Mouse (Mus musculus) retina, postnatal 1 day (tissue): ENCODE data around the gene Gm20449.
"Not testable (repeated sequence)": the region's sequence is repeated elsewhere in the genome, so short reads cannot be mapped to it uniquely, and the experiment has no call there.

Experiments
- DNase-seq: peaks from one replicate; pipeline ENCODE4 v3.0.0-alpha.2; 2012

Gene Gm20449

GRCm38 (mm10) chr7:41499389-41500049, at the start of gene Gm20449, which contains the start of gene AW146154:
Gene Gm20449 (minus strand): TSS chr7:41499417.
Gene AW146154 (minus strand): TSS chr7:41499890.
- DNase-seq = peak; percentile 94

DNA sequence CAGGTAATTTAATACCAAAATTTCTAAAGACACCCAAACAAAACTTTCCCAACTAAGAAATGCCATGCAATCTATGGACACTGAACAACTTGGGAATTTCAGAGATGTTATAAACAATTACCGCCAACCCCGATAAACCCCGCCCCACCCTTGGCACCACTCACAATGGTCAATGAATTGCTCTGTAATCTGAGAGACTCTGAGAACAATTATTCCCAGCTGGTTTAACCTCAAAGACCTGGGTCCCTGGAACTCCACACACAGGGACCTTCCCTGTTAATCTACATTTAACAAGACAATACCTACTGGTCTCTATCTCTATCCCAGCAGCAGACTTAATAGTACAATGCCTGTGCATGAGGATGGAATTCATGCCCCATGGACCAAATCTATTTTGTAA, 13.5 kb upstream of the Gm20449 start:
- no peak for DNase-seq

- DNase-seq = no peak
Observed at GRCm38 (mm10) chr7:41512207-41512606, 13.0 kb upstream of the Gm20449 start.

GRCm38 (mm10) chr7:41502402-41502801, 3.2 kb upstream of the Gm20449 start:
- no peak for DNase-seq

DNA sequence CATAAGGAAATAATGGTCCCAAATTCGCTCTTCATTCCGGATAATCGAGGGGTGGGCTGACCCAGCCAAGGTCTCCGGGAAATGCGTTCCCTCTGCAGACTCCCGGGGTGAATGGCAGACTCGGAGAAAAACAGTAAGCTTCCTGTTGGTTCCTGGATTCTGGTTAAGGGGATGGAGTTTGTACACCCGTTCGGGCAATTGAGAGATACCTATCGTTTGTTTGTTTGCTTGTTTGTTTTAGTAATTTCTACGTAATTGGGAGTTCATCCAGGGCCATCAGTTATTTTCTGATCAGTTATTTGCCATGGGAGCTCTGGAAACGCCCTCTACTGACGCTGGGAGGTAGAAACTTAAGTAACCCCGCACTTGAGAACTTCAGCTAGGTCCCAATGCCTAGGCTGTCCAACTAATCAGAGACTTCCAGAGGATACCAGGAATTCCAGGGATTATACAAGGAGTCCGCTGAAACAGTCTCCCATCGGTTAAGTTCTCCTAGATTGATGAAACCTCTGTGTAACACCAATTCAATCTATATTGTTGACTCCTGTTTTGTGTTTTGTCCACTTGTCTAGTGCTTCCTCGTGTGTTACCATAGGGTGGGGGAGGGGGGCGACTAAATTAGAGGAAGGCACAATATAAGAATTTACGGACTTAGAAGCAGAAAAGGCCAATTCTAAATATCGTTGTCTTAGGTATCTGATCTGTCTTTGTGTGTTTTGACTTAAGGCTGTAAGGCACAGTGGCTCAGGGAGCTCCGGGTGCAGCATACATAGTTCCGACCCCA, 1.1 kb upstream of the Gm20449 start:
- peak; percentile 62 for DNase-seq

GRCm38 (mm10) chr7:41499018-41499388, 214 bp downstream of the Gm20449 start:
- not testable (repeated sequence) for DNase-seq

DNA sequence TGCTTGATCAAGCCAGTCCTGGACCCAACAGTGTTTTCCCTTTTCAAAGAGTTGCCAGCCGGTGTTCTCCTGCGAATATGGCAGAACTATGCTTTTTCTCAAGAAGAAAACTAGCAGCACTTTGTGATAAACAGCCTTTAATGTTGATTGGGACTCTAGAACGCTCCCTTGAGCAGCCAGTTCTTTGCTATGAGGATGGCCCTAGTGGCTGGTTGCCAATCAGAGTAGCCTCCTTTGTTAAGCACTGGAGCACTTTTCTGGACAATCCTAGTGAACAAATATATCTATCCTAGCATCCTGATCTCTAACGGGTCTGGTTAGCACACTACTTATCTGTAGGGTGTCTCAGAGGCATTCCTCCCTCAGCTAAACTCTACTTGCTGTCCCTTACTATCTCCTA, 753 bp downstream of the Gm20449 start:
- DNase-seq = not testable (repeated sequence)

- DNase-seq = no peak
Observed at GRCm38 (mm10) chr7:41497871-41498270, 1.3 kb downstream of the Gm20449 start.

DNA sequence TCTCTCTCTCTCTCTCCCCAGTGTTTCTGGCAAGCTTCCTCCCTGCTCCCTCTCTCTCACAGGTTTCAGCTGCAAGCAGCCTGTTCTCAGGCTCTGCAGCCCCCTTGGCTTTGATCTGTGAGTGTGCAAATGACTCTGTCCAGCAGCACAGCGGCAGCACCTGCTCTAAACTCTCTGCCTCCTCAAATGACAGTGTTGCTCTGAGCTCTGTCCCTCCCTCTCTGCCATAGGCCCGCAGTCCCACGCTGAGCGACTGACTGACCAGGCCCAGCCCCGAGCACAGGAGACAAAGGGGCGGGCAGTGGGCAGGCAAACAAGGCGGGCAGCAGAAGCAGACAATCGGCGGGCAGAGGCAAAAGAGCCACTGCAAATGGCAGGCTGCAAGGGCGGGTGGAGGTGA, 47.4 kb downstream of the Gm20449 start:
- peak; percentile 2 for DNase-seq

- not testable (repeated sequence) for DNase-seq
Observed at GRCm38 (mm10) chr7:41448596-41448995, 50.6 kb downstream of the Gm20449 start, which contains the start of gene Vmn2r57. Gene Vmn2r57 (minus strand): TSS chr7:41448696.

DNA sequence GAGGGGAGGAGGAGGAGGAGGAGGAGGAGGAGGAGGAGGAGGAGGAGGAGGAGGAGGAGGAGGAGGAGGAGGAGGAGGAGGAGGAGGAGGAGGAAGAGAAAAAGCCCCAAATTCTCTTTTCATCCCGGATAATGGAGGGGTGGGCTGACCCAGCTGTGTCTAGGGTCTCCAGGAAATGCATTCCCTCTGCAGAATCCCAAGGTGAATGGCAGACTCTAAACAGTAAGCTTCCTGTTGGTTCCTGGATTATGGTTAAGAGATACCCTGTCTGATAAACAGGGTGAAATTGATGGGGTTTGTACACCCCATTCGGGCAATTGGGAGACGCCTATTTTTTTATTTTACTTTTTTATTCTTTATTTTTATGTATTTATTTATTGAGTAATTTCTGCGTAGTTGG, 105.1 kb downstream of the Gm20449 start:
- DNase-seq = no peak

- DNase-seq = peak; percentile 95
Observed at GRCm38 (mm10) chr7:41393048-41393971, 105.9 kb downstream of the Gm20449 start, which contains the start of gene AI987944. Gene AI987944 (minus strand): TSS chr7:41393379.
